Mouse (Mus musculus) CD8-positive naive resting alpha-beta T cell, adult 2 months (primary cell): ENCODE results near the gene Pdcl2.

Source experiments
- DNase-seq, 2 experiments: peaks; one replicate each; pipeline ENCODE4 v3.0.0; 2022; ENCODE audit warnings: low read depth in 2 of 2, low spot score in 2 of 2

The Pdcl2 gene

DNA sequence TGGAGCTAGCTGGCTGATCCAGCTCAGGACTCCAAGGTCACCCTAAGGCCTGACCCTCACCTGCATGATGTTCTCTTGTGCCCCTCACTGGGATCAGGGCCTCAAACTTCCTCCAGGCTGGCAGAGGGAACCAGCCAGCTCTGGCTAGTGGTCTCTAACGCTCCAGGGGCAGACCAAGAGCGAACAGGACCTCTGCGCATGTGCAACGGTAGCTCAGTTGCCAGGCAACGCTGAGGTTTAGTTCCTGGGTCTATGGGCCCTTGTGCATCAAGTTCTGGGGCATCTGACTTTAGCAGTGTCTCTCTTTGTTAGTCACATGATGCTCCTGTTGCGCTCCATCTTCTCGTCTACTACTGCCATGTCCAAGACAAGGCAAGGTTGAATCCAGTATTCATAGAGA is at the start of gene Pdcl2:
Pdcl2 (minus strand) TSS at position 204 of the 400 bp plus-strand sequence.
- no peak for DNase-seq

DNA sequence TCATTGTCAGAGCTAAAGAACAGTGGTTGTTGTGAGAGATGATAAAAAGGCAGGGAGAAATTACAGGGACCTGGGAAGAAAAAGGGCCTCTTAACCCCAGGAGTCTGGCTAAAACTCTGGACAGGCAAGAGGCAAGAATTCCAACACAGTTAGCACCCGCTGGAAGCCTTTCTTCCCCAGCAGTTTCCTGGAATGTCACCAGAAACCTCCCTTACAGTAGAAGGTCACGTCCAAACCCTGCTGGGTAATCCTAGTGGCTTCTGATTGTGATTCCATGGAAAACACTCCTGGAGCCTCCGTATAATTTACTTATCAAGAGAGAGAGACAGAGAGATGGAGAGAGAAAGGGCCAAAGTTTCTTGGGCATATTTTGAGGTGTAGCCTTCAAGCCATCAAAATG is 48.3 kb upstream of the Pdcl2 start:
- DNase-seq = no peak

DNA sequence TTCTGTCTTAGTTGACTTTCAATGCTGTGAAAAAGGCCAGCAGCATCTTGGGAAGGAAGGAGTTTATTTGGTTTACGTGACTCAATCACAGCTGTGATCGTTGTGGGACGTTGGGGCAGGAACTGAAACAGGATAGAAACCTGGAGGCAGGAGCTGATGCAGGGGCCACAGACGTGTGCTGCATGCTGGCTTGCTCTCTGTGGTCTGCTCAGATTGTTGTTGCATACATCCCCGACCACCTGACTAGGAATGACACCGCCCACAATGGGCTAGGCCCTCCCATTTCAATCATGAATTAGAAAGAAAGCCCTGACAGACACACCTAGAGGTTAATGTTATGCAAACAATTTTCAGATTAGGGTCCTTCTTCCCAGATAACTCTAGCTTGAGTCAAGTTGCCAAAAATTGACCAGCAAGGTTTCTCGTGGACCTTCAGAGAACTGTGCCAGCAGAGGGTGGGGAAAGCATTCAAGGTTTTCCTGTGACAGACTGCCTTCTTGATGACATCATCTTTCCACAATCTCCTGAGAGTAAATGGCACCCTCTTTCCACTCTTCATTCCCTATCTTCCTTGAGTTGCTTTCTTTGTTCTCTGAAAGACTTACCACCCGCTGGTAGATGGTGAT is 38.4 kb upstream of the Pdcl2 start:
- no peak for DNase-seq

DNA sequence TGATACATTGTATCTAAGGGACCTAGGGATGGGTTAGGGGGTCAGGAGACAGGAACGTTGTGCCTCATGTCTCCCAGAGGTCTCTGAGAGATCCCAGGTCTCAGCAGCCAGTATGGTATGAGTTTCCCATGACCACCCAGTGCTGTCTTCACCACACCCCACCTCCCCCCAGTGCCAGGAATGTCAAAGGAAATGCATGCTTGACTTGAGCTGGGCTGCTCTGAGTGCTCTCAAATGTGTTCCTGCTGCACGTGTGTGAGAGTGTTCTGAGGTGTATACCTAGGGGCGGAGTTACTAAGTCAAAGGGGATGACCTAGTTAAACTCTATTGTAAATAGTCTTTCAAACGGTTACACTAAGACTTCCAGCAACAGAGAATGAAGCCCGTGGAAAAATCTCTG is 34.5 kb upstream of the Pdcl2 start:
- no peak for DNase-seq

DNA sequence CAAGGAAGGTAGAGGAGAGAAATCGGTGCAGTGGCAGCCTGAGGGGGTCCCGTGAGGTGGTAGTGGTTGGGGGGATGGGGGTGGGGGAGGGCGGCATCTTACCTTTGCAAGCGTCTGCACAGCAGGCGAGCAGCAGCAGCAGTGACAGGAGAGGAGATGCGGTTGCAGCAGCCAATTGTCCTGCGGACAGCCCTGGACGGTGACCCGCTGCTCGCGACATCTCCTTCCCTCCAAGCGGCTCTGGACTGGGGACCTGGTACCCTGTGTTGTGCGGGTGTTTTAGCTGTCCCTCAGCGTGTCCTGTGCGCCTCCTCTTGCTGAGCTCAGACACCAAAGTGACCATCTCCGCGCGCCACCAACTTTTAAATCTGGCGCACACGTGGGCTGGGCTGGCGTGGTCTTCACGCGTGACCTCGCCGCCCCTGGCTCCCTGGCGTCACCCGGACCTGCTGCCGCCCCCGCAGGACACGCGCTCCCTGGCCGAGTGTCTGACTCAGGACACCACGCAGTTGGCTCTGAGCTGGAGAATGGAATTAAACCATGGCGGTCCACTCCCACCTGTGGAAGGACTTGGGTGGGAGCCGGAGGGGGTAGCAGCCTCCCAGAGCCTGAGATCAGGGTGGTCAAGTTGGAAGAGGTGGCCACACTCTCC is 32.6 kb upstream of the Pdcl2 start, which contains the start of gene Nmu:
Nmu (minus strand) TSS at position 336 of the 652 bp plus-strand sequence.
- DNase-seq = no peak

DNA sequence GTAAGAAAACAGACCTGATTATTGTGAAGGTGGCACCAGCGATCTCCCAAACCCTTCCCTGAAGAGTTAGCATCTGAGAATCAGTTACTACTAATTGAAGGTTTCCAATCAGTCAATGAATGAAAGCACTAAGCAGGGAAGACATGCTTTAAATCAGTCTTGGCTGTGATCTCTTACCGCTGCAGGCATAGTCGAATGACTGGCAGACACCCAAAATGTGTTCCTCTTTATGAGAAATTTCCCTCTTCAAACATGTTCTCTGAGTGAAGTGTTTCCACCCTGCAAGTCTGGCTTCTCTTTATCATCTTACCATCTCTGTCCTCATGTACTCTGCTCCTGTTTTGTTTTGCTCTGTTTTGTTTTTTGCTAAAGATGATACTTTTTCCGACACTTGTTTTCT is 29.8 kb upstream of the Pdcl2 start:
- DNase-seq = no peak

DNA sequence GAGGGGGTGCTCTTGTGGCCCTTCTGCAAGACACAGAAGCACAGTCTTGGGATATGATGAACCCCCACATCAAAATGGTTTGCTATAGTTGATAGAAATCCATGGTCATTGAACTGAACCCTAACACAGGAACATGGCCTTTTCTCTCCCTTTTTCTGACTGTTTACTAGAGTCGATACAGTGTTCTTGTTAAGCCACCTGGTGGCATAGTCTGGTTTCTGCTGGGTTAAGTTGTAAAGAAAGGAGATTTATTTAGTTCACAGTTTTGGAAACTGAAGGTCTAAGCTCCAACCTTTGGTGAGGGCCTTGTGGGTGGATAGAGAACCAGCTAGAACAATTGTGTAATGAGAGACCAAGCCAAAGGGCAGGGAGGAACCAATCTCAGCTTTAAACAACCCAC is 29.1 kb upstream of the Pdcl2 start:
- no peak for DNase-seq

DNA sequence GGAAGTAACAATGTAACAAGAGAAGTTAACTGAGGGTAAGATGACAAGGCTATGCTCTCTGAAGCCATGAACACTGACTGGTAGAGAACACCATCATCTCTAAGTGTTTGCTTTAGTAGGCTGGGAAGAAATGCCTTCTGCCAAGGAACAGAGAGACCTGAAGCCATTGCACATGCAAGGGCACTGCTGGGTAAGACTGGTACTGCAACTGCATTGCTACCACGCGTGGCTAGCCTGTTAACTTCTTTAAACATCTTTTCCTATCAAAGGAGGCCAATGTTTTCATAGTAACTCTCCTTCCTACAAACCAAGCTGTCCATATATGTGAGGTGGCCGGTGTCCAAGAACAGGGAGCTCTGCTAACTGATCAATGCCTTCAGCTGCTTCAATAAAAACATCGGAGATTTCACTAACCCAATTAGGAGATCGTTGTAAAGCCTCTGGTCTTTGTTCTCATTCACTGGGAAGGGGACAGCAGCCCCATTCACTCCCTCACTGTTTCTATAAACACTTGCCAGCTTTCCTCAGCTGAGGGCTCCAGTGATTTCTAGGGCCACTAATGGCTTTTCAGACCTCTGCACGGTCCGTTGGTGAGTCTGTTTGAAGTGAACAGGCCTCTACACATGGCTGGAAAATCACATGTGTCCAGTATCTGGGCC is 21.1 kb upstream of the Pdcl2 start:
- DNase-seq = no peak

DNA sequence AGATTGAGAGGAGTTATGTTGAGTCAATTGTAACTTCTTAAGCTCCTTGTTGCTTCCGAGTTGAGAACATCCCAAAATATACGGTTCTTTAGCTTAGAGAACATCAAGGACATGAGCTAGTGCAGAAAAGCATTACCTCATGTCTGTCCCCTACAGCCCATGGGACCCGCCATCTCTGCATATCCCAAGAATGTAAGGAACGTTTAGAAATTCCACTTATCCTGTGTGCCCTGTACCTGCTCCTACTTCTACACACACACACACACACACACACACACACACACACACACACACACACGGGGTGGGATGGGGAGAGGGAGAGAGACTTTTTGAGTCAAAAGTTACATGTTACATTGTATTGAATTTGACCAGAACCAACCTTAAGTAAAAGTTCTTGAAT is 20.6 kb upstream of the Pdcl2 start:
- DNase-seq = no peak

DNA sequence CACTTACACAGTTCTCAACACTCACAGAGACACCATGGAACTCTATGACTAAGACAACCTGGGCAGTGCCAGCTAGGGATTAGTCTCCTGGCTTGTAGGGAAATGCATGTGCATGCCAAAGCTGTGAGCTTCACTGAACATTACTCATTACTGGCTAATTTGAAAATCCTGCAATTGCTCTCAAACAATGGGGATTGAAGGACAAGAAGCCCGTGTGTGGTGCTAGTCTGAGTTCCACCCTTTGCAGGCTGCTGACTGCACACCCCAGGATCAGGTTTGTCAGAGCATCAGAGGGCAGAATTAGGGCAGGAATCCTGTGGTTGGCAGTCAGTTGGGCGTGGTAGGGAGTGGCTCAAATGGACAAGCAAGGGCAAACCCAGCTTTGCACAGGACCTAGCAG is 15.2 kb upstream of the Pdcl2 start:
- no peak for DNase-seq

DNA sequence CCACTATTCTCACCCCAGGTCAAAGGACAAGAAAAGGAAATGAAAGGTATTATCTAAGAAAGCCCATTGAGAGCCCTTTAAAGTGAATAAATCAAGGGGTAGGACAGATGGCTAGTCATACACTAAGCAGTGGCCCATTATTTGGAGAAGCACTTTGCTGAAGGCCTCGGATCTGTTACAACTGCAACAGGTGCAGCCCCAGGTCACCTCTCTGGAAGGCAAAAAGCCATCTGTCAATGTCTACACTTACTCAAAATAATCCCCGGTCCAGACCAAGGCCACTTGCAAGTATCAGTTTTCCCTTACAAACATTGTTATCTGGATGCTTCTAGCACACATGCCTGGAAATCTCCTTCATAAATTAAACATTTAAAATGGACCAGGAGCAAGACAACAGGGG is 10.0 kb upstream of the Pdcl2 start:
- DNase-seq = no peak

DNA sequence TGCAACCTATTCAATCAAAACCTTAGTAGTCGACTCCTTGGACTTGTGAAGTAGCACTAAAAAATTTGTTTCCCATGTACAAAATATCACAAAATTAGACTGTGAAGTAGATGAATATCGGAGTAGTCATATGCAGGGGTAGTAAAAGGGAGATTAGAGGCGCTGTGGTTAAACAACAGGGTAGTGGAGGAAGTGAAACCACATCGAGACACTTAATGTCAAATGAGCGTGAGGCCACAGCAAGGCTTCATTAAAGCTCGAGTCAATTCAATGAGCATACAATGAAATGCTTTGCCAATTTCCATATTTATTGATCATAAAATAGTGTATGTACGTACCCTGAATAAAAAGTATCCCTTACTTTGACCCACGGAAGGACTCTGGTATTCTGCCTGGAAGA is 6.1 kb upstream of the Pdcl2 start:
- no peak for DNase-seq

DNA sequence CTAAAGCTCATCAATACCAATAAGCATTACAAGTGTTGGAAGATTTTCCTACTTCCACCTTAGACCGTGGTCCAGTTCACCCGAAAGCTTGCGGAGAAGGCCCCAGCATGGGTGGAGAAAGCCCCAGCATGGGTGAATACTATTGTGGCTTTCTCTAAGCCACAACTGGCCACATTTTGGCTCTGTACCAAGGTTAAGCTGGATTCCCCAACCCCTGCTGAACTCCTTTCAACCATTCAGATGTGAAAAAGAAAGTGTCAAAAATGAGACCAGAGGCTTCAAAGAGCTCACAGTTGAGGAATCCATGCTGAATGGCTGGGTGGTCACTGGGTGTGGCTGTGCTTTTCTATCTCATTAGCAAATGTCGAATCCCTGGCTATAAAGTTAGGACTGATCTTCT is 2.9 kb upstream of the Pdcl2 start:
- DNase-seq = no peak

DNA sequence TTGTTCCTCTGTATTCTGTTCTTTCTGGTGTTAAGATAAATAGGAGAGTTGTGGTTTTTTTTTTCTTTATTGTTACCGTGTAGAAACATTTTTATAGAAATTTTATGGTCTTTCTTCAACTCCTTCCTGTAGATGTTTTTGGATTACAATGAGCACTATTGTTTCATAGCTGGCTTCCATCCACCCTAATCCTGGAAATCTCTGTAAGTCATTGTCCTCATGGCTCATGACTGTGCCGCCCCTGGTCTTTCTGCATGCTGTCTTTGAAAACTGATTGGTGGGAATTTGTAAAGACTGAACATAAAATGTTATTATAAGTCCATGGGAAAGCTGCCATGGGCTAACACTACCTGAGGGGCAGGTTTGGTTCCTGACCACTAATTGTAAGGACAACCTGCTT is 3.7 kb downstream of the Pdcl2 start:
- no peak for DNase-seq

DNA sequence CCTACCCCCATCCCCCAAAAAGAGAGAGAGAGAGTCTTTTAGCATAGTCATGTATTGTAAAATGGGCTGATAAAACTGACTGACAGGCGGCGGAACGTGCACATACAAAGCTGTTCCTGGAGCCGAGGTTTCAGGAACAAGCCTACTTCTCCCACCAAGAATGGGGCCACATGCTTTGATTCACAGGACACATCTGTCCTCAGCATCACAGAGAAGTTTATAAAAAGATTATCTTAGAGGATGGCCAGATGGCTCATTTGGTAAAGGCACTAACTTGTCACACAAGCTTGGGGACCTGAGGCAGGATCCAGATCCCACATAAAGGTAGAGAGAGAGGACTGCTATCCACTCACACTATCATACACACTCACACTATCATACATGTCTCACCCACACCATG is 5.8 kb downstream of the Pdcl2 start:
- no peak for DNase-seq

DNA sequence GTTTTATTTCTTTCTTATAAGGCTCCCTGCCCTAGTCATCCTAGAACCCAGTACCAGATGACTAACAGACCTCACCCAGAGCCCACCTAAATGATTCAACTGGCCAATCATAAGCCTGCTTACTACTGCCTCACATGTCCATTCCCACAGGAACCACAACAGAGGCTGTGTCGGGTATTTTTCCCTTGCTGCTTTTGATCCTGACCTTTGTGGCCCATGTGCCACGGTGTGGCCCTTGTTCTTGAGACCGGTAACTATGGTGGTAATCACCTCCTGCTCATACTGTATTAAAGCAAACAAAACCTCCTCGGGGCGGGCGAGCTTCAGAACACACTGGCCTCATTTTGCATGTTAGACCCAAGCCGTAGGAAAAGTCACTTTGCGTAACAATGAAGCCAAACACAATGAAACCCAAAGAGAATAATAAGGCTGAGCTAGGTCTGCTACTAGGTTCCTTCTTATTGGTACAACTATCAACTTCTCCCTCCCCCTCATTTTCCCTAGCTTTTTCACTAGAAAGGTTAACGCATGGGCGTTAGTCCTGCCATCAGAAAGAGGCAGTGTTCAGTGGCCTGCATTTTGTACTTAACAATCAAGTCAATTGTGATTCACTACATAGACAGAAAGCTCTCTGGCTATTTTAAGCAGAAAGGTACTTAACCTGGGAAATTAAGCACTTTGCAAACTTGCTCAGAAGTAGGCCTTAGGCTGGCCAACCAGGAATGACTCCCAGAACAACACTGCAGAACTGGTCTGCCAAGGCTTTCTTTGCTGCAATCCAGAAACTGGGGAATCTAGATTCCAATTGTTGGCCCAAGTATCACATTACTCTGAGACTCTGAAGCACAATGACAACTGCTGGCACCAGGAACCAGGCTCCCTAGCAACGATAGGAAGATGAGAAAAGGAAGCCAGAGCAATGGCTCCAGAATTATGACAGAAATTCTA is 9.4 kb downstream of the Pdcl2 start:
- DNase-seq = no peak

DNA sequence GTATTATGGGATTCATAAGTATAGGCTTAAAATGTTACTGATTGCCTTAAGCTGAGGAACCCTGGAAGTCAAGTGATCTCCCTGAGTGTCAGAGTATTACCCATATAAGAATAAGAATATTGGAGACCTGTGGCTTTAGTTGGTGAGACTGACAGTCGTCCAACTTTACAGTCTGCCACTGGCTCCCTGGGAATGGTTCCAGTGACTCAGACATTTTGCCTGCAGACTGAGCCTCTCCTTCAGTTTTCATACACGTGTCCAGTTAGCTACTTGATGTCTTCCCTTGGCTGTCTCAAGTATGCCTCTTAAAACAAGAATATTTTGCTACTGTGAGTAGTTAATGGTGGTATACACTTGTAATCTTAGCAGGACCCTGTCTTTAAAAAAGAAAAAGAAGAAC is 22.8 kb downstream of the Pdcl2 start:
- no peak for DNase-seq

DNA sequence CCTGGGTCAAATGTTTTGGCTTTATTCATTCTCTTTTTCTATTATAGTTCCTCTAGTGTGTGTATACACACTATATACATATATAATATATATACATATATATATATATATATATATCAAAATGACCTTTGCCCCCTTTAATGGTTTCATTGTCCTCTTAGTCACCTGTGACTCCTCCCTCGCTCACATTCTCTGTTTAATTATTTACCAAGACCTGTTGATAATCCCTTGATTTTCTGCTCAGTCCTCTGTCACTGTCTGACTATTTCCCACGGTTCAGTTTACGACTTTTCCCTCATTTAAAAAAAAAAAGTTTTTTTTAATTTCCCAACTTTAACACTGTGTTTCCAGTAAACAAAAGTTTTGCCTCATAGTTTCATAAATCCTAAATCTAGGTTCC is 24.7 kb downstream of the Pdcl2 start:
- no peak for DNase-seq

DNA sequence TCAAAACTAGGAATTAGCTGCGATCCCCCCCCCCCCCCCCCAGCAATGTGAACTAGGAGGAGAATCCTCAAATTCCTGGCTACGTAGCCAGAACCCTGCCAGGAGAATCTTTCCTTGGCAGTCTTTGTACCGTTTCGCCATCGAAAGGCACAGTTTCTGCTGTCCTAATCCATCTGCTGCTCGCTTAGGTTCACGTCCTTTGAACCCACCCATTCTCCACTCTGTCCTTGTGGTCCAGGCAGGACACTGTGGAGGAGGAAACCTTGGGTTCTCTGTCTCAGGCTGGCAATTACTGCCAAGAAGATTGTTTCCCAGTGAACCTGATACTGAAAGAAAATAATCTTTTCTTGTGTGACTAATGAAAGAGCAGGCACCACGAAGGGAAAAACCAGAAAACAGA is 25.3 kb downstream of the Pdcl2 start:
- no peak for DNase-seq

DNA sequence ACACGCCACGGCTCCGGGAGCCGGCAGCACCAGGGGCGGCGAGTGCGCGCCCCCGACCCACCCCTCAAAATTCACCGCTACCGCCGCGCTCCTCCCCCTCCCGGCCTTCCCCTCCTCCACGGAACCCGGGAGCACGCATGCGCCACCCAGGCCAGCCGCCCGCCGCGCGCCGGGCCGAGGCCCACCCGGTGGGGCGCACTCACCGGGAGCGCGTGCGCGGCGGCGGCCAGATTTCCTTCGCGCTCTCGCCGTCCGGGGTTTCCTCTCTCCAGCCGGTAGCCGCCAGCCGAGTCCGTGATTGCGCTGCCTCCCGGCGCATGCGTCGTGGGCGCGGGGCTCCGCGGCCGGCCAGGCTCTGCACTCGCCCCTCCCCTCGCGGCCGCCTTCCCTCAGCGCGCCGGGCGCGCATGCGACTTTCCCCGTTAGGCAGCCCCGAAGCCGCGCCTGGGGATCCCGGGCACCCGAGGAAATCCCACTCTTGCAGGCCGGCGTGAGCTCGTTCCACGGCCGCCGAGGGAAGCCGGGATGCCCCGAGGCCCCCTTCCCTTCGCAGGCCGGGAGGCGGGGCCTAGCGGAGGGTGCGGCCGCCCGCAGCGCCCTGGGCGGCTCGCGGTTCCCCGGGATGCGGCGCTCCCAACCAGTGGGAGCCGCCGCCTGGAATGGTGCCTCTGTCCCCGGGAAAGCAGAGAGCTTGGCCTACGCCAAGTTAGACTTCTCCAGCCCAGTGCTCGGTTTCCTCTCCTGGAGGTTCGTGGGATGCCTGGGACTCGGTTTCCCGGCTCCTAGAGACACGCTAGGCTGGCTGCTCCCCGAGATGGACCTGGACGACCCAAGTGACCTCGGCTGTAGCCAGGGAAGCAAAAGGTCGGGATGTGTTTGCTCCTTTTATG is 26.3 kb downstream of the Pdcl2 start, which contains the start of gene Clock:
Clock (minus strand) TSS at position 341 of the 890 bp plus-strand sequence.
- DNase-seq = peak; percentile 70
